Mouse (Mus musculus) frontal cortex, postnatal 36 days (tissue): ENCODE data around the gene Ccdc43.

ENCODE experiments used
- DNase-seq, 2 experiments: peaks; one replicate each; pipeline ENCODE4 v3.0.0; 2022; ENCODE audit warnings: low spot score in 2 of 2

Ccdc43 gene

GRCm38 (mm10) chr11:102665637-102666435 is 31.7 kb downstream of the Ccdc43 start:
- no peak for DNase-seq

GRCm38 (mm10) chr11:102665151-102665550 is 32.4 kb downstream of the Ccdc43 start:
- no peak for DNase-seq

GRCm38 (mm10) chr11:102663416-102663815 is 34.2 kb downstream of the Ccdc43 start, which contains the start of gene Meioc:
Meioc (plus strand) TSS chr11:102663716.
- DNase-seq = no peak

- no peak for DNase-seq
Measured at GRCm38 (mm10) chr11:102656931-102657330, 40.7 kb downstream of the Ccdc43 start.

- DNase-seq = no peak
Measured at GRCm38 (mm10) chr11:102656326-102656926, 41.2 kb downstream of the Ccdc43 start.

GRCm38 (mm10) chr11:102655888-102656287 is 41.7 kb downstream of the Ccdc43 start:
- peak; percentile 8 to 19 for DNase-seq

GRCm38 (mm10) chr11:102652844-102653243 is 44.7 kb downstream of the Ccdc43 start:
- DNase-seq = no peak

- peak; percentile 69 to 70 for DNase-seq
Measured at GRCm38 (mm10) chr11:102651381-102651780, 46.2 kb downstream of the Ccdc43 start.

- DNase-seq = no peak
Measured at GRCm38 (mm10) chr11:102647885-102648284, 49.7 kb downstream of the Ccdc43 start.

GRCm38 (mm10) chr11:102646226-102646625 is 51.4 kb downstream of the Ccdc43 start:
- no peak for DNase-seq

GRCm38 (mm10) chr11:102643891-102644382 is 53.6 kb downstream of the Ccdc43 start:
- DNase-seq = no peak

- no peak for DNase-seq
Measured at GRCm38 (mm10) chr11:102636887-102637286, 60.7 kb downstream of the Ccdc43 start.
